Mouse (Mus musculus) MEL (cell line): ENCODE results near the gene Ppfibp1. TPM values are rescaled to one million over a fixed set of nuclear protein-coding genes. Genes with fewer than 3 reads are reported as not detected.

Source experiments
- DNase-seq: peaks from one replicate; pipeline ENCODE4 v3.0.0; 2011; ENCODE audit warnings: low read depth, low spot score
- H3K27ac ChIP-seq: 2 replicates; pipeline ENCODE4 v1.5.1; 2012; ENCODE audit warnings: low read depth, mild to moderate bottlenecking, control low read depth, low read length, moderate library complexity; ENCODE audit not compliant: control insufficient read depth
- H3K27me3 ChIP-seq, 2 experiments: fragments of 150-350 bp in 1 of 2; sonication (generic) in 1 of 2; 2 replicates each; pipeline ENCODE4 v1.6.1; 2012; ENCODE audit warnings: low read length in 2 of 2, mild to moderate bottlenecking in 2 of 2, improper control_type of control experiment in 1 of 2, moderate library complexity in 1 of 2; ENCODE audit not compliant: insufficient read depth in 2 of 2, control insufficient read depth in 1 of 2
- H3K36me3 ChIP-seq, 2 experiments: 2 replicates each; pipeline ENCODE4 v1.6.1; 2012 to 2014; ENCODE audit warnings: low read length in 2 of 2, improper control_type of control experiment in 1 of 2, inconsistent platforms in 1 of 2, mild to moderate bottlenecking in 1 of 2; ENCODE audit not compliant: insufficient read depth in 2 of 2, control insufficient read depth in 1 of 2
- H3K4me1 ChIP-seq, 2 experiments: fragments of 150-350 bp in 1 of 2; sonication (generic) in 1 of 2; 2 replicates each; pipeline ENCODE4 v1.6.1; 2012; ENCODE audit warnings: low read length in 2 of 2, improper control_type of control experiment in 1 of 2, mild to moderate bottlenecking in 1 of 2; ENCODE audit not compliant: insufficient read depth in 2 of 2, control insufficient read depth in 1 of 2
- H3K4me3 ChIP-seq, 2 experiments: fragments of 150-350 bp in 1 of 2; sonication (generic) in 1 of 2; 2 replicates each; pipeline ENCODE4 v1.5.1; 2012; ENCODE audit warnings: low read depth in 2 of 2, low read length in 2 of 2, mild to moderate bottlenecking in 2 of 2, moderate library complexity in 2 of 2, control low read depth in 1 of 2, improper control_type of control experiment in 1 of 2; ENCODE audit not compliant: control insufficient read depth in 1 of 2, insufficient read depth in 1 of 2
- H3K79me2 ChIP-seq: 2 replicates; pipeline ENCODE4 v1.6.1; 2012; ENCODE audit warnings: mild to moderate bottlenecking, low read length, moderate library complexity; ENCODE audit not compliant: control insufficient read depth, poor library complexity, insufficient read depth
- H3K9ac ChIP-seq: 2 replicates; pipeline ENCODE4 v1.6.1; 2012; ENCODE audit warnings: low read depth, mild to moderate bottlenecking, control low read depth, low read length, moderate library complexity; ENCODE audit not compliant: control insufficient read depth, poor library complexity, severe bottlenecking
- H3K9me3 ChIP-seq: fragments of 150-350 bp; sonication (generic); replicated peaks from 2 replicates; pipeline ENCODE4 v1.6.1; 2012; ENCODE audit warnings: mild to moderate bottlenecking, low read length, improper control_type of control experiment, moderate library complexity; ENCODE audit not compliant: insufficient read depth
- BHLHE40 ChIP-seq: IDR thresholded peaks from 2 replicates; pipeline ENCODE4 v1.6.1; 2012; ENCODE audit warnings: low read depth, mild to moderate bottlenecking, inconsistent platforms, low read length, improper control_type of control experiment, borderline replicate concordance
- CTCF ChIP-seq, 3 experiments: IDR thresholded peaks in 2 of 3; conservative IDR thresholded peaks in 1 of 3; 2 replicates each; pipeline ENCODE4 v1.5.1; 2011 to 2012; ENCODE audit warnings: low read length in 3 of 3, low read depth in 2 of 3, mild to moderate bottlenecking in 2 of 3, improper control_type of control experiment in 1 of 3, inconsistent platforms in 1 of 3, mixed read lengths in 1 of 3, moderate library complexity in 1 of 3; ENCODE audit not compliant: control insufficient read depth in 1 of 3, insufficient read depth in 1 of 3, poor library complexity in 1 of 3, severe bottlenecking in 1 of 3
- ETS1 ChIP-seq: IDR thresholded peaks from 2 replicates; pipeline ENCODE4 v1.6.1; 2012; ENCODE audit warnings: low read depth, mild to moderate bottlenecking, inconsistent platforms, low read length, improper control_type of control experiment, moderate library complexity
- GABPA ChIP-seq: IDR thresholded peaks from 2 replicates; pipeline ENCODE4 v1.6.1; 2012; ENCODE audit warnings: low read depth, mild to moderate bottlenecking, inconsistent platforms, low read length, improper control_type of control experiment, moderate library complexity
- GATA1 ChIP-seq: IDR thresholded peaks from 2 replicates; pipeline ENCODE4 v1.6.1; 2011; ENCODE audit warnings: low read depth, low read length, improper control_type of control experiment
- KAT2A ChIP-seq: conservative IDR thresholded peaks from 2 replicates; pipeline ENCODE4 v1.6.1; 2012; ENCODE audit warnings: low read depth, low read length, improper control_type of control experiment, inconsistent platforms
- MEF2A ChIP-seq: IDR thresholded peaks from 2 replicates; pipeline ENCODE4 v1.6.1; 2014; ENCODE audit warnings: low read depth, mild to moderate bottlenecking, inconsistent platforms, low read length, improper control_type of control experiment; ENCODE audit not compliant: poor library complexity, insufficient replicate concordance, severe bottlenecking; ENCODE audit errors: extremely low read depth
- NELFE ChIP-seq: IDR thresholded peaks from 2 replicates; pipeline ENCODE4 v1.6.1; 2011; ENCODE audit warnings: low read depth, low read length, improper control_type of control experiment
- NRF1 ChIP-seq: IDR thresholded peaks from 2 replicates; pipeline ENCODE4 v1.6.1; 2014; ENCODE audit warnings: low read depth, mild to moderate bottlenecking, inconsistent platforms, low read length, improper control_type of control experiment, moderate library complexity; ENCODE audit not compliant: poor library complexity, insufficient read depth, severe bottlenecking
- POLR2AphosphoS2 ChIP-seq: IDR thresholded peaks from 2 replicates; pipeline ENCODE4 v1.6.1; 2011; ENCODE audit warnings: low read length, improper control_type of control experiment
- TAL1 ChIP-seq: IDR thresholded peaks from 2 replicates; pipeline ENCODE4 v1.6.1; 2012; ENCODE audit warnings: mild to moderate bottlenecking, inconsistent platforms, low read length, moderate library complexity, mixed read lengths
- USF2 ChIP-seq, 2 experiments: IDR thresholded peaks; 2 replicates each; pipeline ENCODE4 v1.6.1; 2011 to 2012; ENCODE audit warnings: improper control_type of control experiment in 2 of 2, low read length in 2 of 2, borderline replicate concordance in 1 of 2, inconsistent platforms in 1 of 2, low read depth in 1 of 2, mild to moderate bottlenecking in 1 of 2; ENCODE audit not compliant: insufficient read depth in 1 of 2
- ZKSCAN1 ChIP-seq: IDR thresholded peaks from 2 replicates; pipeline ENCODE4 v1.6.1; 2012; ENCODE audit warnings: low read depth, mild to moderate bottlenecking, inconsistent platforms, low read length, improper control_type of control experiment, moderate library complexity
- ZMIZ1 ChIP-seq: IDR thresholded peaks from 2 replicates; pipeline ENCODE4 v1.6.1; 2012; ENCODE audit warnings: low read depth, mild to moderate bottlenecking, inconsistent platforms, low read length, improper control_type of control experiment, moderate library complexity
- polyA plus RNA-seq, 2 experiments: library from polyadenylated mRNA; stranded (reverse) in 1 of 2; unstranded in 1 of 2; fragments of >175 nt in 1 of 2; fragments of >200 nt in 1 of 2; gene quantifications; 2 replicates each; pipeline versions ENCODE4 v1.2.1 to v1.2.4; 2012; ENCODE audit warnings: low replicate concordance in 2 of 2, low read depth in 1 of 2; ENCODE audit not compliant: insufficient read length in 2 of 2, insufficient read depth in 1 of 2, missing spikeins in 1 of 2
- total RNA-seq: library from RNA; depleted of rRNA; stranded (reverse); fragments of 300-350 nt; gene quantifications from 2 replicates; pipeline ENCODE4 v1.2.3, GENCODE M21; 2012

Gene Ppfibp1
- total and polyA plus RNA-seq, 3 experiments, result 12.2 to 14.6 TPM; not detected in 1

DNA sequence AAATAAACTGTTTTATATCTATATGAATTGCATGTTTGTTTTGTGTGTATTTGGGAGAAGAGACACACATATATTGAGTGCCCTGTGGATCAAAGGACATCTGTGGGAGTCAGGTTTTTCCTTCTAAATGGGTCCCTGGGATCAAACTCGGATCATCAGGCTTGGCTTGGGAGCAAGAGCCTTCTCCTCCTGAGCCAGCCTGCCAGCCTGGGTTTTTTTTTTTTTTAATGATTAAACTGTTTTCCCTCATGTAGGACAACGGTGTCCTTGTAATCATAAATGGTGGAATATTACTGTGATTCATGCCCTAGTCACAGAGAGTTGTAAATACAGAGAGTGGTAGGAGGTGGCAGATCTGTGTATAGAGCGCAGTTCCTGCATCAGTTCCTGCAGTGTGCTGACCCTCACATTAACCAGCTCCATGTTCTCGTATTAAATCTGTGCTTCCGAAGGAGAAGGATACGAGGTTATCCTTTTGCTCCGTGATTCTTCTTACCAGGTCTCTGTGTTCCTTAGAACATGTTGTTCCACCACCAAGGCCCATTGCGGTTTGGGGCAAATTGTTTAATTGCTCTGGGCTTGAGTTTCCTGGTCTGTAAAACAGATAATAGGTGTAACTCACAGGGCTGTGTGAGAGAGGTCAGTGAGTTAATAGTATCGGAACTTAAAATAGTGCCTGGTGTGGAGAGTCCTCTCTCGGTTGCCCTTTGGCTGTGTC lies 176.1 kb downstream of the Ppfibp1 start:
- Histone ChIP-seq H3K4me1 (no peaks in the 10 kb centered on the region), H3K27me3 (no peaks in the 10 kb centered on the region), H3K27ac (no peak overlapping the region), H3K79me2 (no peaks in the 10 kb centered on the region), H3K9me3 (no peaks in the 10 kb centered on the region), H3K36me3 (peaks cover 0 to 7% of the 10 kb centered on the region in 2 experiments; a peak in 2 of 4 replicates), H3K4me3 (no peak overlapping the region), H3K9ac (no peak overlapping the region)
- TF ChIP-seq ETS1, result no peak
- TF ChIP-seq POLR2AphosphoS2, result no peak
- DNase-seq, result no peak

DNA sequence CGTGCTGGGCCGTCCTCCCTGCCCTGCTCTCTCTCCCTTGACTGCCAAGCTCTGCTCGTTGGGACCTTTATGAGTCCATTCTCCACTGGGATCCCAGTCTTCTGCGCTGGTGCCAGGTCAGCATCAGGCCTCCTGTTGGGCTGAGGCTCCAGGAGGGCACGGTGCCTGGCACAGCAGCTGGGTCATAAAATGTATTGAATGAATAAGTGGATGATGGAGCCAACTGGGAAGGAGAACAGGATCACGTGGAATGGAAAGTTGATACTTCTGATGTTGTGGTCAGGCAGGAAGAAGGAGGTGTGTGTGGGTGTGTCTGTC lies 176.6 kb downstream of the Ppfibp1 start:
- no peak for DNase-seq
- Histone ChIP-seq H3K9me3 (no peaks in the 10 kb centered on the region), H3K9ac (no peak overlapping the region), H3K36me3 (peaks cover 0 to 7% of the 10 kb centered on the region in 2 experiments; a peak in 2 of 4 replicates), H3K27ac (no peak overlapping the region), H3K4me1 (no peaks in the 10 kb centered on the region), H3K27me3 (no peaks in the 10 kb centered on the region), H3K4me3 (no peak overlapping the region), H3K79me2 (no peaks in the 10 kb centered on the region)
- no peak for TF ChIP-seq ZKSCAN1
- TF ChIP-seq ZMIZ1, result no peak
- TF ChIP-seq USF2 (IDR thresholded peaks at IDR 0.05; ENCODE audit: borderline replicate concordance in 1 of 2, insufficient read depth in 1 of 2, low read depth in 1 of 2, low read length in 2 of 2), result no peak
- no peak for TF ChIP-seq KAT2A
- TF ChIP-seq NELFE, result no peak
- no peak for TF ChIP-seq BHLHE40
- no peak for TF ChIP-seq NRF1
- TF ChIP-seq GABPA, result no peak
- TF ChIP-seq MEF2A, result no peak
- no peak for TF ChIP-seq GATA1
- no peak for TF ChIP-seq CTCF (IDR thresholded peaks at IDR 0.05 in 2 of 3, conservative IDR thresholded peaks at IDR 0.05 in 1 of 3; ENCODE audit: control insufficient read depth in 1 of 3, insufficient read depth in 1 of 3, low read depth in 2 of 3, low read length in 3 of 3, poor library complexity in 1 of 3, severe bottlenecking in 1 of 3)
- TF ChIP-seq TAL1, result no peak
